Mouse (Mus musculus) naive thymus-derived CD4-positive, alpha-beta T cell, adult 2 months (primary cell): ENCODE results near the gene Nucks1.
A peak's percentile ranks its signal among the peaks of the same experiment; 100 is the strongest.

Experiments
- DNase-seq: peaks from one replicate; pipeline ENCODE4 v3.0.0-alpha.2; 2011; ENCODE audit warnings: low read depth

Nucks1 gene

DNA sequence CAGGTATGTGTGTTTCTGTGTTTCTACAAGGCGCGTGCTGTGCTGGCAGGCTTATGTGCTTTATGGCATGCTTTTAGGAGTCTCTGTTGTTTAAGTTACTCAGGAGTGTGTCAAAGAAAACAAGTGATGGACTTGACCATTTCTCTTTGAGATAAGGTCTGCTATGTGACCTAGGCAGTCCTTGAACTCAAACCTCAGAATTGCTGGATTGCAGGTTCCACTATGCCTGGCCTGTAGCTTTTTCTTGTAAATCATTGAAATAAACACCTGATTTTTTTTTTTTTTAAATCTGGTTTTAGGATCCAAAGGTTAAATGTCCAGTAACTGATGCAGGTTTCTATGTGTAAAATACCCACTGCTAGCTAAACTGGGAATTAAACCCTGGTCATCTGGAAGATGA, 8.7 kb downstream of the Nucks1 start:
- DNase-seq = no peak

DNA sequence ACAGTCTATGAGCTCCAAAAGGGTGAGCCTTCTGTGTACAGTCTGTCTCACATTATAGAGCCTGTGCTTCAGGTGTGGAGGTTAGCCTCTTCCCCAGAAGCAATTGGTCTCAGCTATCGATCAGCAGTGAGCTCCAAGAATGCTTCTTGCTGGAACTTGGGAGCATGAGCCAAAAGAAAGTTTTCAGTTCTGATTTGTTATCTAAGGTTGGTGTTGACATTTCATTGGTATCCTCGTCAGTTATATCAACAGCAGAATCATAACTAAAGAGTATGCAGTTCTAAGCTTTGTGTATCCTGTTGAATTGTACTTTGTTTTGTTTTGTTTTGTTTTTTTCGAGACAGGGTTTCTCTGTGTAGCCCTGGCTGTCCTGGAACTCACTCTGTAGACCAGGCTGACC, 11.8 kb downstream of the Nucks1 start:
- DNase-seq = no peak

DNA sequence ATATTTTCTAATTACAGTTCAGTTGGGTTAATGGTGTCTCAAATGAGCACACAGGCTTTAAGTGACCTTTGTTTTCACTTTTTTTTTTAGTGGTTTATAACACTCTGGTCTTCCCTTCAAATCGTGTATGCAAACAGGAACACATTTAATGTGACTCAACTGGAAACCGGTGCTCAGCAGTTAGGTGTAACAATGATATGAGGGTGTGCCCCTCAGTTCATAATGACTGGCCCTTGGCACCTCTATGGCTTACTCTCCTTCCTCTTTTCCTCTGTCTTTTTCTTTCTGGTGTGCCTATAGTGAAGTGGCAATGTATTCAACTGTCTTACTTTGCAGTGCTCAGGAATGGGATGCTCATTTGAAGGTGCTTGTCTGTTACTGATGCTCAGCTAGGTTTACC, 23.1 kb downstream of the Nucks1 start:
- DNase-seq = no peak

DNA sequence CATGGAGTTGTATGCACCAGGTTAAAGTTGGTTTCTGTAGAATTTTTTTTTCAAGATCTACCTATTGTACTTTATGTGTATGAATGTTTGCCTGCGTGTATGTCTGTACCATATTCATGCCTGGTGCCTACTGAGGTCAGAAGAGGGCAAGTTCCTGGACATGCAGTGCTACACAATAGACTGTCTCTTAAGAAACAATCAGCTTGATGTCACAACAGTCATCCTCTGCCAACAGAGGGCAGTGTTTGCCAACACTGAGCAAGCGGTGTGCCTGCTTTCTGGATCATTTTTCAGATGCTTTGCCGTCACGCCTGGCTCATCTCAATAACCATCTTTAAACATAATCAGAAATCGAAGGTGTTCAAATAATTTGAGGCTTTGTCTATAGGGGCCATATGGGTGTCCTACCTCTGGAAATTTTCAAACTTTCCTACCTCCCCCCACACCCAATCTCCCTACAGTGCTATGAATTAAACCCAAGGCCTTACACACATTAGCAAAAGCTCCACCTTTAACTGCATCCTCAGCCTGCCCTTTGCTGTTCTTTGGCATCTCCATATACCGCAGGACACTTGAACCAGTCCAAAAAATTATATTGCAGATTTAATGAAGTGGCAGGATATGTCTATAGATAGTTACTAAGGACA, 27.4 kb downstream of the Nucks1 start:
- peak; percentile 60 for DNase-seq

DNA sequence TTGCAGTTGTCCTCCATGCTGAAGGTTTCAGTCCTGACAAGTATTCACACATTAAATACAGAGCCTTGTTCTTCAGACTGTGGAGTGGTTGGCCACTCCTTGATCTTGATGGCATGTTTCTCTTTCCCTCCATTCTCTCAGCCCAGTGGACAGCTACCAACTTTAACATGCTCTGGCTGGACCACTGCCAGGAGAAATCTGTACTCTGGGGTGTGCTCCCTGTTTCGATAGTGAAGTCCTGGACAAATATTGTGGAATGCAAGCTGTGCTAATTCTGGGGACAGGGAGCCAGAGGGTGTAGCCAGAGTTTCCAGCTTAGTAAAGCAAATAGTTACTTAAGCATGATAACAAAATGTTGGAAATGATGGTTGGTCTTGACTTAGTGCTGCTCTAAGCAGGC, 28.5 kb downstream of the Nucks1 start:
- no peak for DNase-seq

DNA sequence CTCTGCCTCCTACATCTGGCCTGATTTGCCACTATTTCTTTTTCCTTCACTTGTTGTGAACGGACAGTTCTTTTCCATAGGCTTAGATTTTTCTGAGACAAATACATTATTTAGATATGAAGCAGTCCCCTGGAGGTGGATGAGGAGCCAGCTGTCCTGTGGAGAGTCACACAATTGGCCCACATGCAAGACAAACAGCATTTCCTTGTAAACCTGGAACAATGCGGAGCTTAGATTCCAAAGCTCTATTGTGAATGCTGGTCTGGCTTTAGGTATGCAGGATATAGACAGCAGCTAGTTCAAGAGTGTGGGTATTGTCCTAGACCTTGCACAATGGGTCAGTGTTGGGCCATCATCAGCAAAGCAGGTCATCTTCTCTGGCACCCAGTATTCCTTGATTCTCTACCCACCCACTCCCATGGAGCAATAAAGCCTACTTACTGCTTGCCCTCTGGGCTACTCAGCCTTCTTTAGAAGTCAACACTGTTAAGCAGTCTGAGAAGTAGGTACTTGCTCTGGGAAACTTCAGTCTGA, 30.4 kb downstream of the Nucks1 start:
- no peak for DNase-seq

DNA sequence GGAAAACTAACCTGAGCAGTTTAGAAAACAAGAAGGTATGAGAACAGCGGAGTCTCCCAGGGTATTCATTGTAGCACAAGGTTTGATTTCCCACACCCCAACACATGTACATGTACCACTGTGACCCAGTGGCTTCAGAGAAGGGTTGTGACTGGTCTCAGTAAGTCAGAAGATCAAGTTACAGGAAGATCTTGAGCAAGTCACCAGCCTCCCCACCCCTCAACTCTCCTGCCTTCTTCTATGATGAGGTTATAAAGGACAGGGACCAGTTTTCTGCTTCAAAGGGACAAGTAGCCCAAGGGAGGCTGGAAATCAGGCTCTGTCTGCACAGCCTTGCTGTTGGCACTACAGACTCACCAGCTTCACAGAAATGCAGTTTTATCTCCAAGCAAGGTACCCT, 31.2 kb downstream of the Nucks1 start:
- no peak for DNase-seq

DNA sequence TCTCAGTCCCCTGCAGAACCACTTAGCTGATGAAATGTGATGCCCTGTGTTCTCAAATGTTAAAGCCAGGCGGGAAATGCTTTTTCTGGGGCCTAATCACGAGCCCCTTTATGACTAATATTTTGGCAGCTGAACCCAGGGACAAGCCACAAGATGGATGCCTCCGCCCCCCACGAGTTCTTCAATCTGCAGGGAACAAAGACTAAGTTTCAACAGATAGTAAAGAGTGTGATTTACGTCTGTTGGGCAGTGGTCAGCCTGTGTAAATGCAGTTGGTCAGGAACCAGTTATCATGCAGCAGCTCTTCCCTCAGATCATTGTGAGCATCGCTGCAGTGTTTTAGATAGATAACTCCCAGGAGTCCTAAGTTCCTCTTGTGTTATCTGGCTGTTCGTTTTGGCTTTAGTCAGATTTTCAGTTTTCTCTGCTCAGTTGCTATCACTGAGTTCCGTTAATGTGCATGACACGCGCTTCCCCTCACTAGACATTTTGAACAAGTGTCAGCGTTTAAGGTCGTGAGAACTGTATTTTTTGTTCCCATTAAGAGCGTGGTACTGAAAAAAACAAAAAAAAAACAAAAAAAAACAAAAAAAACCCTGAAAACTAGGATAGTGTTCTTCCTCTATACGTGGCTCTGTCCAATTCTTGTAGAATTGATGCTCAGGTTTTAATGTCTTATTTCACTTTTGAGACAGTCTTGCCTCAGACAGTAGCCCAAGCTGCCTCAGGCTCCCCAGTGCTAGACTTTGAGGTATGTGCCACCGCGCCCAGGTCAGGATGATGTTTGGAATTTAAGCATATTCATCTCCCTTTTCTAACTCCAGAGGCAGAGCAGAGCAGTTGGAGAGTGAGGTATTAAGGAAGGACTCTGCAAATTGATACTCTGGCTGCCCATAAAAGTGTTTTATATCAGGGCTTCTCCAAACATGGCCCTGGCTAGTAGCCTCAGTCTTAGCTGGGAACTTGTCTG, 32.6 kb downstream of the Nucks1 start:
- DNase-seq = no peak

DNA sequence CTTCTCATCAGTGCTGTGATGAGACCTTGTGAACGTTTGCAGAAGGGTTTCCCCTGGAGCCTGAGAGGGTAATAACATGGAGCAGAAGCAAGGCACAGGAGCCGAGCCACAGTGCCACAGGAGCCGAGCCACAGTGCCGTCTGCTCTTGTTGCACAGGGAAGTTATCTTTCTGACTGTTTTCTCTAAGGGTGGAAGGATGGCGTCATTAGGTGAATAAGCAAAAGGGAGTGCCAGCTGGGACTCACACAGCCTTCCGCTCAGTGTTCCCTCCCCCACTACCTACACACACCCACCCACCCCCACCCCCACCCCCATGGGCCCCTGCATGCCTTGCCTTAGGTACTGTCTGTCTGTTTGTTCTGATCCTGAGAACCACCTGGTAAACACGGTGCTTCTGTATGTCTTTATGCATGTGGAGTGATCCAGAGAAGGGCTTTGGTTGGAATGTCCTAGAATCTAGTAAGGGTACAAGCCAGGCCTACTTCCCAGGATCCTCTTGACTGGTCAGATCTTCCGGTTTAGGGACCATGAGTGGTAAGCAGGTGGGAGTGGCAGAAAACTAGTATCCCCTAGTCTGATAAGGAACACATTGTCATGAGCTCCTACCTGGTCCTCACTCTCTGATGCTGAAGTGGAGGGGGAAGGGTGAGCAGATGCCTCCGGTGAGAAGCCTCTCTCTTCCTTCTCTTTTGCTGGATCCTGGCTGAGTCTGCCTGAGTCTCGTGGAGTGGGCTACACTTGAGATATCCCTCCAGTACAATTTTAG, 35.5 kb downstream of the Nucks1 start:
- DNase-seq = no peak

DNA sequence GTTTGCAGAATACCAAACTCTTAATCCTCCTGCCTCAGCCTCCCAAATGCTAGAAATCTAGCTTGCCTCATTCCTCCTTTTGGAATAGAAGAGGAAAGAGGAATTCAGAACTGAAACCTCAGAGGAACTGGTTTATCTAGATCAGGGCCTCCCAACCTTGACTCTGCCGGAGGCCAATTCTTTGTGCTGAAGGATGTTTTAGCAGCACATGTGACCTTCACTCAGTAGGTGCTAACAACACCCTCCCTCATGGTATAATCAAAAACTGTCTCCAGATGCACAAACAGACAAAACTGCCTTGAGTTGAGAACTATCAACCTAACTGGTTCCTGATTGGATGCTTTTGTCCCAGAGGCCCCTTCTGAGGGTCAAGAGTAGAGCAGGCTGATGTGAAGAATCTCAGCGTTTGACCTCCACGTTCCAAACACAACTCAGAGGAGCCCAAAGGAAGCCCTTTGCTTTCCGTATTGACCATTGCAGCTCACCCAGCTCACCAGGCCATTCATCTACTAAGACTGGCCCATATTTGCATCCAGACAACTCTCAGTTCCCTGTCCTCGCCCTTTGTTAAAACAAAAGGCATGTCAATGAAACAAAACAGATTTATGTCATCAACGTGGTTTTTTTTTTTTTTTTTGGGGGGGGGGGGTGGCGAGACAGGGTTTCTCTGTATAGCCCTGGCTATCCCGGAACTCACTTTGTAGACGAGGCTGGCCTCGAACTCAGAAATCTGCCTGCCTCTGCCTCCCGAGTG, 36.3 kb downstream of the Nucks1 start:
- DNase-seq = no peak

DNA sequence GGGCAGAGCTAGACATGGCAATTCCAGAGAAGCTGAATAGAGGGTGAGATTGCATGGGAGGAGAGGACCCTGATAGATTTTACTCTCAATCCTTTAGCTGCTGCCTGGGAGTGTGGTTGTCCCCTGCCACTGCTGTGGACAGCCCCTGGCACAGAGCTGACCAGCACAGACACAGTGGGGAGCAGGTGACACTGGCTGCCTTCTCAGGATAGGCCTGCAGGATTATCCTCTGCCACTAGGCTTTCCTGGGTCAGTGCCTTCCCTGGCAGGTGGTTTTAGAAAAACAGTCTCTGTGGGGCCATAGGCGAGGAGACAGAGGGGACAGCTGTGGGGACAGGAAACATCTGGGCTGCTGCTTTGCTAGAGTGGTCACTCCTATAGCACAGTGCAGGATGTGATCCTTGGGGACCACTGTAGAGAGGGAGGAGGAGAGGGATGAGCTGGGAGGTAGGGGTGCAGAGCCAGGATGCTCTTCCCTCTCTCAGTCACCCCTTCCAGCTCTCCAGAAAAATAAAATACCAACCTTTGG, 37.7 kb downstream of the Nucks1 start:
- no peak for DNase-seq

DNA sequence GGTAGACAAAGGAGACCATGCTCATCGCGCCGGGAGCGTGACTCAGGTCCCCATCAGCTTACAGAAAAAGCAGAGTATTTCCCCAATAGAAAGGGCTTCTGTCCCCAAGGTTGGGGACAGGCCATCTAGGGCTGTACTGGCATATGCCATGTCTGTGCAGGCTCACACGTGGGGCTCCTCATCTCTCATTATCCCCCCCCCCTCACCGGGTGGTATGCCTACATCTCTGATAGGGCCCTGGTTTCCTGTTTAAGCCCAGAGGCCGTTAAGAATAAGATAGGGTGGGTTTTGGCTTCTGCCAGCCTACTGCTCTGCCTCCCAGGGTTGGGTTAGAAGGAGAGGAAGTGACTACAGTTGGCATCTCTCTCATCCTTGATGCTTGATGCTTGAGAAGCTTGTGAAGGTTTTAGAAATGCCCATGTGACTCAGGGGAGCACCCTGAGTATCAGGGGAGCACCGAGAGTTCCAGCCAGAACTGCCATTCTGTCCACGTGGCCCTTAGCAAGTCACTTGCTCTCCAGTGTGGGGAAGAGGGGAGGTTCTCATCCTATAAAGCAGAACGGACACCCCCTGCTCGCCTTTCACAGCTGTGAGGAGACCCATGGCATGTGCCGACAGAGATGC, 44.0 kb downstream of the Nucks1 start:
- no peak for DNase-seq

DNA sequence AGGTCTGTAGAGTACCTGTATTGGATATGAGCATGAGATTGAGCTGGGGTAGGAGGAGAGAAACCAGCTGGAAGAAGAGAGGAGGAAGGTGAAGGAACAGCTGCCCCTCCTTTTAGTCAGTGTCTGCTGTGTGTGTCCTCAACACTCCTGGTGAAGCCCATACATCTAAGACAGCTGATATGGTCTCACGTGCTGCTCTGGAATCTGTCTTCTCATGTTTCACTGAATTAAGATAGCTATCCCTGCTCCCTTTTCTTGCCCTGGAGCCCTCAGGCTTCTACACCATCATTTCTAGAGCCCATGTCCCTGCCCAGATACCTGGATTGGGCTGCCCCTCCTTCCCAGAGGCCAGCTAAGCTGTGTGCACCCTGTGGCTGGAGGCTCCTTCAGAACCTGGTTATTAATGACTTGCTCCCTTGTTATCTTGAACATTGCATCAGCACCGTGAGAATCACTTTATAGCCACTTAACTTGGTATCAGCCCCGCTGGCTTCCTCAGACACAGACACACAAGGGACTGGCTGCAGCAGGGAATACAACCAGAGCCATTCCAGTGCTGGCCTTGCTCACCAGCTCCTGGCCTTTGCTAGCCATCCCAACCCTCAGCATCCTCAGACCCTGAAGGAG, 44.9 kb downstream of the Nucks1 start:
- DNase-seq = no peak

DNA sequence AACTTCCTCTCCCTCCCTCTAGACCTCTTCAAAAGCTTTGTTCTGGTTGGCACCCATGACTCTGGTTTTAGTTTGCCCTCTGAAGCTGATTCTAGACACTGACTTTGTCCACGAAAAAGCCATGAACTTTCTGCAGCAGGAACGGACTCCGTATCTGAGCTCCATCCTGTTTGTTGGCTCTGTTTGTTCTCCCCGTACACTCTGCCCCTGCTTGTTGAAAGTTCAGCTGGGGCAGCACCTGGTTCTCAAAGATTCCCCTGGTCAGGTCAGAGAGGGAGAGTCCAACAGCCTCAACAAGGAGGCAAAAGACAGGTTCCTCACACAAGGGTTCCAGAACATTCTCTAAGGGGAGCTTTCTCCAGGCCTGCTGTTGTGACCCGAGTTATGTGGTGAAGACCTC, 47.1 kb downstream of the Nucks1 start:
- DNase-seq = no peak

DNA sequence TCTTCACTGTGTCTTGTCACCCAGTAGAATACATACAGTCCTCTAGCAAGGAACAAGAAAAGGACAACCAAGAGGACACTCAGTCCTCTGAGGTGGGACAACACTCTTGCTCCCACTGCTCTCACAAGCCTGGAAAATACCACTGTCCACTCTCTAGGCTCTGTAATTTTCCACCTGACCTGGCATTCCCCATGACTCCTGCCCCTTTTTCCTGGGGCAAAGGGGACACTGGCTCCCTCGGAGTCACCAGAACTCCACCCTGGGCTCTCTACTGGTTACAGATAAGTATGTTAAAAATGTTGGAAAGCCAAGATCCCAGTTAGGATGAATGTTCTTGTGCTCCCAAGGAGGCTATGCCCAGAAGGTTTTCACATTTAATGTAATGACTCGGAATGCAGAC, 50.7 kb downstream of the Nucks1 start:
- DNase-seq = no peak

DNA sequence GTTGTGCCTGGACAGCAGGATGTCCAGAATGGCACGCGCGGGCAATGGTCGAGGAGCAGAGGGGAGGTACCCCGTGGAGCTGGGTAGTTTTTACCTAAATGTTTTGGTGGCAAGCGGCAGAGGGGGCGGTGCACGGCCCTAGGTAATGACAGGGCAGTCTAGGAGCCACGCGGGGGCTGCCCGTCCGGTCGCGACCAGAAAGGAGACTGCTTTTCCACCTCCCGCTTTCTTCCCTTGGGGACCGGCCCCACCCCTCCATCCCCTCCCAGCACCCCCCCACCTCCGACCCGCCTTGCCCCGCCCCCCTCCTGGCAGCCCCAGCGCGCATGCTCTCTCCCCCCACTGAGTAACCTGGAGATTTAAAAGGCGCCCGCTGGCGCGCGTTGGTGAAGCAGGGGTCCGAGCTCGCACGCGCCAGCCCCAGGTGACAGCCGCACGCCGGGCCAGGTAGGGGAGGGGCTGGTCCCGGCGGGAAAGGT, 52.3 kb downstream of the Nucks1 start, which contains the start of gene Slc45a3:
Gene Slc45a3, plus strand, starts transcription at position 362 of the 479 bp plus-strand sequence.
- DNase-seq = no peak

DNA sequence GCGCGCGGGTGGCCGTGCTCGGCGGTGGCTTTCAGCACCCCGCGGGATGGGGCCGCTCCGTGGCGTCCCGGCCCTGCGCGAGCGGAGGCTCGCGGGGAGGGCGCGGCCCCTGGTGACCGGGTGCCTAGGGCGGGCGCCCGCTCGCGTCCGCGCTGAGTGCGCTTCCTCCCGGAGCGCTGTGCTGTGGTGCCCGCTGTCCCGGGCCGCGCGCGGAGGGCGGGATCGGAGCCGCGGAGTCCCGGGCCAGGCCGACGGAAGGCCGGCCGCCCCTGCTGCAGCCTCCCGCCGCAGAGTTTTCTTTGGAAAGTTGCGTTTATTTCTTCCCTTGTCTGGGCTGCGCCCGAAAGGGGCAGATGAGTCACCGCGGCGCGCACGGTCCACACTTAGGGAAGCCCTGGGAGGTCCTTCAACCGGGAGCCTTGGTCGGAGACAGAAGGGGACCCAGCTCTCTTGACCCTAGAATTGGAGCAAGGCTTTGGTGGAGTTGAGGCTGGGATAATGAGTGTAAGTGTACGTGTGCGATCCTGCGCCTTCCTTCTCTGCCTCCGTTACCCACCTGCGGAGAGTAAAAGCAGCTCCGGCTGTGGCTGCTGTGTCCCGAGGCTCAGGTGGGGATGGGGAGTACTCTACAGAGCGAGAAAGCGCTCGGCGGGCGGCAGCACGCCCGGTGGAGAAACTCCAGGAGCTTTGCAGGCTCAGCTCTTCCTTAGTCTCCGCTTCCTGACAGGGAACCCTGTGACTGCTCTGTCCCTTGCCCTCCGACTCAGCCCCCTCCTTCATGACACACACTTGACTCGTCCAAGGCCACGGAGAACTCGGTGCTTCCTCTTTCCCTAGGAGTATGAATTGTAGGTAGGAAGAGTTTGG, 53.0 kb downstream of the Nucks1 start:
- no peak for DNase-seq

DNA sequence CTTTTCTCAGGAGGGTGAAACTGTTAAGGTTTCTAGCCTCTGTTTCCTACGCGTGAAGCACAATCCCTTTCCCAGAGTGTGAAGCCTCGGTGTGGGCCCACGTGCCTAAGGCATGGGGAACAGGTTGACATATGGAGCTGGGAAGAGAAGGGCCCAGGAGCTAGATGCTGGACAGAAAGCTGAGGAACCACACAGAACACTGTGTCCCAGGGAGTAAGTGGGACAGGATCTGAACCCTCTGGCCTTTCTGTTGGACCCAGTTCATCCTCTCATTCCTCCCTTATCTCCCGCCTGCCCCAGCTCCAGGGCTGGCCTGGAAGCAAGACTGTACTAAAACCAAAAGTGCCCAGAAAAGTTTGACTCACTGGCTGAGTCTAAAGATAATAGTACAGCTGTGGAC, 53.8 kb downstream of the Nucks1 start:
- DNase-seq = no peak

DNA sequence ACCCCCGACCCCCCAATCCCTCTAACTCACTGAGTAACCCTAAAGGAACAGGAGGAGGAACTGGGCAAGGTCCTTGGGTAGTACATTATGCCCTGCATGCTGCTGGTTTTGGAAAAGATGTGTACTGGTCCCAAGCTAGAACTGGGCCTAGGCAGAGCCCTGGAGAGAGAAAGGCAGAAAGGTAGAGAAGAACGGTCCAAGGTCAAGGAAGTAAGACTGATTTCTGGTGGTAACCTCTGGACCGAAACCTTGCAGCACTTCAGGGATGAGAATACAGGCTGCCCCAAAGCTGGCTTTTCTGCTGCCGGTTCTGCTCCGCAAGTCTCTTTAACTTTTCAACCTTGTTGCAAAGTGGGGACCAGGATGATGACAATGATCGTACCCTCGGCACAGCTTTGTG, 54.2 kb downstream of the Nucks1 start:
- no peak for DNase-seq
